Mouse (Mus musculus): ENCODE measurements around the gene Gstt4. TPM values are rescaled to one million over a fixed set of nuclear protein-coding genes. Genes with fewer than 3 reads are reported as not detected.

Gene Gstt4
- not detected in 2 replicates for polyA plus RNA-seq (2015; fragmentation: Nextera tagmentation; extraction: Ambion mirVana)

DNA sequence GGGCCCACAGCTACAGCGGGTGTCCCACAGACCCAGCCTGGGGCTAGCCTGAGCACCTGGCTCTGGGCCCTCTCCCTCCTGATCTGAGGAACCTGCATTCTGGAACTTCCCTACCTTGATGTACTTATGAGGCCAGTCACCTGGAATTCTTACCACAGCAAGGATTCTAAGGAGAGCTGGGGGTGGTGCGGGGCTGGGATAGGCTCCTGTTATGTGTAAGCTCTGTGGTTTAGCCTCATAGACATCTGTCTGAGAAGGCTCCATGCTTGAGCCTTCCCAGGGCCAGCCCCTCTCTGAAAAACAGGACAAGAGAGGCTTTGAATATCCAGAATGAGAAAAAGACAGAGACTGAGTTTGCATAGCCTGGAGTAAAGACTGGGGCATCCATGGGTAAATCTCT is at the start of gene Gstt4:
Gene Gstt4 (minus strand): TSS at position 101 of the 400 bp plus-strand sequence.

DNA sequence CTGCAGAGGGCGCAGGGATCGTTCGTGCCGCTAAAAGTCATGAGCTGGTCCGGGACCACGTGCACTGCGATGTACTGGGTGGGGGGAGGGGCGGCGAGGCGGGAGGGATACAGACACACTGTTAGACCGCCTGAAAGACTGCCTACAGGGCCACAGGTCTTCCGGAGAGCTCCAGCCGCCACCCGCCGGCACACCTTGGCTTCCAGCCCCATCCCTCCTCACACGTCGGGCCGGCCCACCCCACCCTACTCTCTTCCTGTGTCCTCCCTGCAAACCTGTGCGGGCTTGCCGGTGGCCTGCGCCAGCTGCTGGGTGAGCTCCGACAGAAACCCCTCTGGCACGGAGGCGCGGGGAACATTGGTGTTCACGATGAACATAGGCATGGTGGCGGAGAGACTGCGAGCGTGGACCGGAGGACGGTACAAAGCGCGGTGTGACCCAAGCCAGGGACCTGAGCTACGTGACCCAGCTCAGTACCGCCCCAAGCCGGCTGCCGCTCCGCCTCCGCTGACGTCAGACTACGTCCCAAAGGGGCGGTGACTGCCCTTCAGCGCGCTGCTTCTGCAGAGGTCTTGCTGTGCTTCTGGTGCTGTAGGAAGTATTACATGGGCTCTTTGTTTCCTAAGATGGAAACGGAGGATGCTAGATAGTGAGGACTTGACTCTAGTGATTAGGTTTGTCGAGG is 37.6 kb upstream of the Gstt4 start, which contains the start of gene Mif:
Gene Mif (minus strand): TSS at position 455 of the 685 bp plus-strand sequence.

DNA sequence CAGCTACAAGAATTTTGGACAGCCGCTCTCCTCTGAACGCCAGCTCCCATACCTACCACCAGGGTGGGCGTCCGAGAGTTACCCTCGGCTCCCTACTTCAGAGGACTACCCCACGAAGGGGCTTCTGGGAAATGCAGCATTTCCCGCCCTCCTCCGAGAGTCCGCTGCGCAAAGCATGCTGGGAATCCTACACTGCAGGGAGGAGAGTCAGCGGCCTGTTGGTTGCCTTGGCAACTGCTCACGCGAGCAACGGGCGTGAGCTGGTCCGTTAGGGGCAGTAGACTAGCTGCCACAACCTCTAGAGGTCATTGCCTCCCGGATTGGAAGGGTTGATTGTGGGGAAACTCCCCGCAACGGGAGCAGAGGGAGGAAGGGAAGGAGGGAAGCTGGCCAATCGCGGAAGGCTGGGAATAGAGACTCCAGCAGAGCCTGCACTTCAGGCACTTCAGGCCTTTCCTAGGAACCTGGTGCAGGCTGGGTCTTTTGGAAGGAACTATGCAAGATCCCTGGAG is 15.0 kb upstream of the Gstt4 start, which contains the start of gene Gstt2:
Gene Gstt2 (minus strand): TSS at position 177 of the 512 bp plus-strand sequence.

DNA sequence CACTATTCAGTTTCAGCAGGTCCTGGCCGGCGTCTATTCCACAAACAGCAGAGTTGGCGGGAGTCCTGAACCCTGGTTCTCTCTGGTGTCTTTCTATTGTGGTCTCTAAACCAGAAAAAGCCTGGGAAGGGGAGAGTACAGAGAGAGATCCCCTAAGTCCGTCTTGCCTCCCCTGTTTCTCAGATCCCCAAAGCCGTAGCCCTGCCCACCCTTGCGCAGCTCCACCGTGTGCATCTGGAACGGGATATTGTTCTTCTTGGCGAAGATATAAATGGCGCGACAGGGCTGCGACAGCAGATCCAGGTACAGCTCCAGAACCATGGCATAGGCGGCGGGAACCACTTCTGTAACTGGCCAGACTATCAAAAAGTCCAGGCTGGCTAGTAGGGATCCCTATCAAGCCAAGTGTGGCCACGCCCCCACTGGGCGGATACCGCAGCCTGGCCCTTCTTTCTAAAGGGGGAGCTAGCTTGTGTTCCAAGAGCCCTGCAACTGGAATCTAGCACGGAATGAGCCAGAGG is 24.1 kb downstream of the Gstt4 start, which contains the start of gene Gstt1:
Gene Gstt1 (minus strand): TSS at position 409 of the 521 bp plus-strand sequence.

DNA sequence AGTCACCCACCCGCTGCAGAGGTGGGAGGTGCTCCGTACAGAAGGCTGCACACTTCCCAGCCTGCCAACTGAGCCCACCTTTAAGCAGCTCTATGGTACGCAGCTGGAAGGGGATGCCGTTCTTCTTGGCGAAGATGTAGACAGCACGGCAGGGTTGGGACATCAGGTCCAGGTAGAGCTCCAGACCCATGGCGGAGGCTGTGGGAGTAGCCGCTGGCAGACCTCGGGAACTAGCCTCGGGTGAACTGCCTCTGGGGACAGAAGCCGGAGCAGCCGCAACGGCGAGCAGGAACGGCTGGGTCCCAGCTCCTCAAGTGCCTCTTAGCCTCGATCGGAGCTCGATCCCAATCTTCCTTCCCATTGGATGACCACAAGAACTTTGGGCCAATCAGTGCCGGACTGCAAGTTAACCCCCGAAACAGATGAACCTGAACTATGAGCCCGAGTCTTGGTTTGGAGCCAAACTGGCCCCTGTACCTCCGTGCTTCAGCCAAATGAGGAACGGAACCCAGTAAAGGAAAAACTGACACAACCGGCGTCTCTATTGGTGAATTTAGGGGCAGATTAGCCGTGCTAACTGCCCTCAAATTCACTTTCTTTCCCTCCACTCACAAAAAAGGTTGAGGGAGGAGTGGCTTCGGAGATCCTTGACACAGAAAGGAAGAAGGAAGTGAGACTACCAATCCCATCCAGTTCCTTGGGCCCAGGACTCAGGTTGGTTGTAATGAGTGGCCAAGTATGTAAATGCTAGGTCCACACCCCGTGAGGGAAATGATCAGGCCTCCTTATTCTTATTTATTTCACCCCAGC is 41.4 kb downstream of the Gstt4 start, which contains the start of the genes Gm20441 and Gstt3:
Gene Gm20441 (minus strand): TSS at position 186 of the 810 bp plus-strand sequence.
Gene Gstt3 (minus strand): TSS at position 646 of the 810 bp plus-strand sequence.

DNA sequence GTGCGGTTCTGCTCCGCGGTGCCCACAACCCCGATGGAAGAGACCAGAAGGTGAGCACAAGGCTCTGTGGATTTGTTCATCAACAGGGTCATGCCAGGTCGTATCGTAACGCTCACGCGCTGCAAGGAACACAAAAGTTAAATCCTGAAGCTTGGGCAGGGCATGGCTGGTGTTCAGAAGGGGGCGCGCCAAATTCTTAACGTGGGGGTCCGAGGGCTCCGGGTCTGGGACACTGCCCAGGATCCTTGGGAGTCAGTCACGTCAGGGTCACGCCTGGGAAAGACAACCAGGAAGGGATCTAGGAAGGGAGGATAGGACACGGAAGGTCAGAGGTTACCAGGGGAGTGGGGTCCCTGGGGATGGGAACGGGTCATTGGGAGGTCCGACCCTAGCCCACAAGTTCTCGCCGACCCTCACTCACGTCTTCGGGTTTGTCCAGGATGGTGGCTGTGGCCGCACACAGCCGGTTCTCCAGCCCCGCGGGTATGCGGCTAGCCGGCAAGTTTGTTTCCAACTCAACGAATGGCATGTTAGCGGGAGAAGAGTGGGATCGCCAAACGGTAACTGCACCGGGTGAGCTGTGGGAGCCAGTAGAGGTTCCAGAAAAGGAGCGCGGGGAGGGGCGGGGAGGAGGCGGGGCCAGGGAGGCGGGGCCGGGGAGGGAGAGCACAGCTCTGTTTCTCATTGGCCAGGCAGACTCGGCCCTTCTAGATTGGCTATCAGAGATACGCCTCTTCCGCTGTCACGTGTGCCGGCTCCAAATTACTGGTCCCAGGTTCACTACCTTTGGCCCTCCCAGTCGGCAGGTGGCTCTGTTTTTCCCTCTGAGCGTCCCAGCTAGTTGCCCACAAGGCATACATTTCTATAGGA is 49.3 kb downstream of the Gstt4 start, which contains the start of gene Ddt:
Gene Ddt (minus strand): TSS at position 620 of the 870 bp plus-strand sequence.

Other genes starting within 250 kb of the Gstt4 start
- 1.2 and 1.9 TPM in 2 replicates for gene Ggt5, start 233.2 kb downstream of the Gstt4 start, polyA plus RNA-seq (2015; fragmentation: Nextera tagmentation; extraction: Ambion mirVana)
- 79.5 and 108 TPM in 2 replicates for gene Susd2, start 178.5 kb downstream of the Gstt4 start, polyA plus RNA-seq (2015; fragmentation: Nextera tagmentation; extraction: Ambion mirVana)
- gene Cabin1, start 58.2 kb downstream of the Gstt4 start, polyA plus RNA-seq (2015; fragmentation: Nextera tagmentation; extraction: Ambion mirVana) = 17.0 and 18.6 TPM in 2 replicates
- 45.8 and 51.8 TPM in 2 replicates for gene Ddt, start 49.1 kb downstream of the Gstt4 start, polyA plus RNA-seq (2015; fragmentation: Nextera tagmentation; extraction: Ambion mirVana)
- 0.28 and 1.0 TPM in 2 replicates for gene Gm20441, start 41.6 kb downstream of the Gstt4 start, polyA plus RNA-seq (2015; fragmentation: Nextera tagmentation; extraction: Ambion mirVana)
- 60.8 and 65.5 TPM in 2 replicates for gene Gstt3, start 41.1 kb downstream of the Gstt4 start, polyA plus RNA-seq (2015; fragmentation: Nextera tagmentation; extraction: Ambion mirVana)
- 49.2 and 49.8 TPM in 2 replicates for gene Gstt1, start 24.0 kb downstream of the Gstt4 start, polyA plus RNA-seq (2015; fragmentation: Nextera tagmentation; extraction: Ambion mirVana)
- gene Gstt2, start 14.9 kb upstream of the Gstt4 start, polyA plus RNA-seq (2015; fragmentation: Nextera tagmentation; extraction: Ambion mirVana) = 21.6 and 26.6 TPM in 2 replicates
- 1,044 and 1,157 TPM in 2 replicates for gene Mif, start 37.7 kb upstream of the Gstt4 start, polyA plus RNA-seq (2015; fragmentation: Nextera tagmentation; extraction: Ambion mirVana)
- 0.48 and 1.1 TPM in 2 replicates for gene Derl3, start 70.9 kb upstream of the Gstt4 start, polyA plus RNA-seq (2015; fragmentation: Nextera tagmentation; extraction: Ambion mirVana)
- gene Smarcb1, start 99.1 kb upstream of the Gstt4 start, polyA plus RNA-seq (2015; fragmentation: Nextera tagmentation; extraction: Ambion mirVana) = 77.3 and 83.6 TPM in 2 replicates
- 120 and 128 TPM in 2 replicates for gene Chchd10, start 110.6 kb upstream of the Gstt4 start, polyA plus RNA-seq (2015; fragmentation: Nextera tagmentation; extraction: Ambion mirVana)
- gene Mmp11, start 114.0 kb upstream of the Gstt4 start, polyA plus RNA-seq (2015; fragmentation: Nextera tagmentation; extraction: Ambion mirVana) = 14.1 and 14.9 TPM in 2 replicates
- 0.29 TPM in 1 of 2 replicates, not detected in the other for gene Gm867, start 118.1 kb upstream of the Gstt4 start, polyA plus RNA-seq (2015; fragmentation: Nextera tagmentation; extraction: Ambion mirVana)
- gene Vpreb3, start 120.5 kb upstream of the Gstt4 start, polyA plus RNA-seq (2015; fragmentation: Nextera tagmentation; extraction: Ambion mirVana) = 0.36 TPM in 1 of 2 replicates, not detected in the other
- gene Gm5134, start 132.0 kb upstream of the Gstt4 start, polyA plus RNA-seq (2015; fragmentation: Nextera tagmentation; extraction: Ambion mirVana) = not detected in 2 replicates
- 11.1 and 11.6 TPM in 2 replicates for gene Zfp280b, start 210.1 kb upstream of the Gstt4 start, polyA plus RNA-seq (2015; fragmentation: Nextera tagmentation; extraction: Ambion mirVana)